Mouse (Mus musculus) layer of hippocampus, postnatal 10 days (tissue): ENCODE results near the gene Vmn1r207-ps. TPM values are rescaled to one million over a fixed set of nuclear protein-coding genes. Genes with fewer than 3 reads are reported as not detected.
"Not testable (repeated sequence)": the region's sequence is repeated elsewhere in the genome, so short reads cannot be mapped to it uniquely, and the experiment has no call there.

Experiments used
- DNase-seq, 2 experiments: peaks; one replicate each; pipeline ENCODE4 v3.0.0; 2021; ENCODE audit warnings: low spot score in 2 of 2
- long read RNA-seq: library from polyadenylated mRNA; stranded (forward); transcript quantifications from one replicate; pipeline ENCODE4 v2.0.0, GENCODE M21; 2023
- total RNA-seq, 2 experiments: library from RNA; stranded (reverse); gene quantifications; 2 replicates each; pipeline ENCODE4 v1.2.3; 2021

Gene Vmn1r207-ps
- under 1 TPM; 0.18 to 0.20 TPM for total RNA-seq
- long read RNA-seq = 0 reads

DNA sequence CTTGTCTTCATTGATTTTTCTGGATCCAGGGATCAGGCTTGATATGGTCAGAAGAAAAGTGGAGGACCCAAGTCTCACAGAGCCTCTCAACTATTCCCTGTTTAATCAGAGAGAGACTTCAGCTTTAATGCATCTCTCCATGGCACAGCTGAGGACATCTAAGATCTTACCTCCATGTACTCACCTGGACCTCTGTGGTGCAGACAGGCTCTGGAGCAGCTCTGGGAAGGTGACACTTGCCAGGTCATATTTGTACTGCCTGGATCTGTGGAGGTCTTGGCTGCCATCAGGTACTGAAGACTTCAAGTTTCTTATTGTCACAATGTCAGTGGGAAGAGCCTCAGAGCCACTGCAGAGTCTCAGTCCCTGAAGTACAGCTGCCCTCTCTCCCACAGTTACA is at the start of gene Vmn1r207-ps:
TSS of gene Vmn1r207-ps (minus strand) at position 101 of the 400 bp plus-strand sequence.
- DNase-seq = not testable (repeated sequence)

- not testable (repeated sequence) for DNase-seq
These were observed 47.9 kb upstream of the Vmn1r207-ps start, which contains the start of gene Vmn1r208 for GRCm38 (mm10) chr13:22777300-22777699. Gene Vmn1r208, minus strand, starts transcription at chr13:22777400.

DNA sequence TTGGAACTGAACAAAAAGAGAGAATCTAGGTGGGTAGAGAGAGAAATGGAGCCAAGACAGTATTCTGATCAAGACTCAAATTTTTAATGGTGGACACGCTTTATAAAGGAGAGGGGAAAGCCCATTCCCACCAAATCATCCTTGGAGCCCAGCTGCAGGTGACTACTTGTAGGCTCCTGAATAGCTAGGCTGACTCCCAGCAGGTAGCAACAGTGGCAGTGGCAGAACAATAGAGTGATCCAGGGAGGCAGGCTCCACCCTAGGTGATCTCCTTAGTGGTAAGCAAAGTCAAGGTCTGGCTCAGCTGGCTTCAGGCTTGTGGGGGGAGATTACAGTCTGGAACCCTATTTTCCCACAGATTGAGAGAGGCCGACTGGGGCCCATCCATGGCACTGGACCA is 42.2 kb upstream of the Vmn1r207-ps start:
- not testable (repeated sequence) for DNase-seq

DNA sequence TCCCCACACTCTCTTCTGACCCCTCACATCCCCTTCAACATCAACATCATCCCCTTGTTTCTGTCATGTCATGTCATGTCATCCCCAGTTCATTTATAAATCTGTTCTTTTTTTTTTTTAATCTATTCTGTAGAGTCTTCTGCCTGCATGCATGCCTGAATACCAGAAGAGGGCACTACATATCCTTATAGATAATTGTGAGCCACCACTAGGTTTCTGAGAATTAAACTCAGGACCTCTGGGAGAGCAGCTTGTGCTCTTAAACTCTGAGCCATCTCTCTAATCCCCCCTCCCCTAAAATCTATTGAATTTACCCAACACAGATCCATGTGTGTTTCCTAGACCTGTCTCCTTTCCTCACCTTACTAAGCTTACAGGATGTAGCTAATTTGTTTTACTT is 18.1 kb upstream of the Vmn1r207-ps start:
- peak in 1 of 2 experiments; percentile 2 for DNase-seq

DNA sequence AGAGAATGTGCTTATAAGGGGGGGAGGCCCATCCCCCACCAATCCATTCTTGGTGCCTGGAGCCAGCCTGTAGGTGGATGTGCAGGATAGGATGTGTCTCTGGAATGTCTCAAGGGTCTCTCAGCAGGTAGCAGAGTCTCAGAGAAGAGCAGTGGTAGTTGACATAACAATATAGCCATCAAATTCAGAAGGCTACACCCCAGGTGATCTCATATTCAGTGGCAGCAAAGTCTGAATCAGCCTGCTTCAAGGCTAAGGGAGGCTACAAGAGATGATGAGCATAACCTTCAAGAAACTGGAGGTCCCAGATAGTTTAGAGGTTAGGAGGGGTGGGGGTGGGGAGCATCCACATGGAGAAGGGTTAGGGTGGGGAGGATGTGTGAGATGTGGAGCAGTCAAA is 22.5 kb downstream of the Vmn1r207-ps start:
- not testable (repeated sequence) for DNase-seq

GRCm38 (mm10) chr13:22702951-22703350 is 26.5 kb downstream of the Vmn1r207-ps start:
- not testable (repeated sequence) for DNase-seq

Other genes with a start within 250 kb of the Vmn1r207-ps start
- under 1 TPM in 1 of 2 experiments, not detected in 1; 0.09 TPM for gene Vmn1r202, start 224.2 kb downstream of the Vmn1r207-ps start, total RNA-seq
- under 1 TPM in 1 of 2 experiments, not detected in 1; 0.05 TPM for gene Vmn1r203, start 211.5 kb downstream of the Vmn1r207-ps start, total RNA-seq
- gene Vmn1r204, start 176.4 kb downstream of the Vmn1r207-ps start, total RNA-seq = not detected
- not detected for gene Vmn1r205, start 136.6 kb downstream of the Vmn1r207-ps start, total RNA-seq
- not detected for gene Vmn1r206, start 105.4 kb downstream of the Vmn1r207-ps start, total RNA-seq
- gene Vmn1r208, start 47.8 kb upstream of the Vmn1r207-ps start, total RNA-seq = not detected
- gene Vmn1r209, start 80.1 kb upstream of the Vmn1r207-ps start, total RNA-seq = not detected
- gene Vmn1r210, start 101.7 kb upstream of the Vmn1r207-ps start, total RNA-seq = not detected
- not detected for gene Vmn1r211, start 127.9 kb upstream of the Vmn1r207-ps start, total RNA-seq
- gene Vmn1r212, start 154.6 kb upstream of the Vmn1r207-ps start, total RNA-seq = not detected